Mouse (Mus musculus) lung, adult 2 months (tissue): ENCODE measurements at regions not wholly inside any gene's neighbourhood (a gene's known extent, or its start where the extent isn't known, plus 50 kb on each side); places are given as distances from the start of the nearest gene placed in this dataset.

Experiments
- CTCF ChIP-seq: fragments of 200-500 bp; IDR thresholded peaks from 2 replicates; pipeline ENCODE4 v1.5.1; 2011; ENCODE audit warnings: mild to moderate bottlenecking, low read length, control low read depth; ENCODE audit not compliant: insufficient read depth
- POLR2A ChIP-seq: fragments of 200-500 bp; IDR thresholded peaks from 2 replicates; pipeline ENCODE4 v1.6.1; 2011; ENCODE audit warnings: low read depth, mild to moderate bottlenecking, control low read depth, low read length, borderline replicate concordance; ENCODE audit errors: extremely low read depth

GRCm38 (mm10) chr4:135036764-135037163 lies 83.7 kb upstream of the Runx3 start:
- TF ChIP-seq CTCF (no peak), POLR2A (no peak)
